Mouse (Mus musculus): ENCODE measurements at regions not wholly inside any gene's neighbourhood (a gene's known extent, or its start where the extent isn't known, plus 50 kb on each side); places are given as distances from the start of the nearest gene placed in this dataset.
A peak's percentile ranks its signal among the peaks of the same experiment; 100 is the strongest.

DNA sequence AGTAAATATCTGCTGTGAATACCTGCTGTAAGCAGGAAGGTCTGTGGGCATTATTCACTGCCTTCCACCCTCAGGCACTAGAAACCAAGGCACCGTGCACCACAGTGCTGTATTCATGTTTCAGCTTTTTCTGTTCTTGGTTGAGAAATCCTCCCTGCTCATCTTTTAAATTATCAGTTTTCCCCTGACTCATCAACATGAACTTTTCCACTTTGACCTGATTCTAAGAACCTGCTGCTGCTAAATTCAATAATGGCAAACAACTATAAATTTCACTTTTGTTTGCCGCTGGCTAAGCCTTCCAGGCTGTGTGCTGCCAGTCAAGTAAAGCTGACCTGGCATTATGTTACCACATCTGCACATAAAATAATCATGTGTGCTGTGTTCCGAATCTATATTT lies 126.1 kb upstream of the Gpc5 start:
- intact Hi-C loops (cut with DNase I) = no loop called here
- DNase-seq = no peak

DNA sequence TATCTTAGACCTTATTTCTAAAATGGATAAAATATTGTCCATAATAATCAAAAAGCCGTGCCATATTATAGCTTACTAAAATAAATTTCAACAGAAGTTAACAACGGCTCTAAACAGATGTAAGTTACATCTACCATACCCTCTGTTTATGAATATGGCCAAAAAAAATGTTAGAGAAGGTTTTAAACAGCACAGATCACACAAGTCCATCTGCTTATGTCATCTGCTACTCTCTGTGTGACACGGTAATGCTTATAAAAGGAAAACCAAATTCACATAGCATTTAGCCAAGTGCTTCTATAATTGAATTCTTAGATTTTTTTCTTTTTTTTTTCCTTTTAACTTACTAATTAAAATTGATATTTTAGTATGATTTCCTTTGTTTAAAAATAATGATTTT lies 123.0 kb upstream of the Gpc5 start:
- no peak for DNase-seq
- intact Hi-C loops (cut with DNase I) = no loop called here

DNA sequence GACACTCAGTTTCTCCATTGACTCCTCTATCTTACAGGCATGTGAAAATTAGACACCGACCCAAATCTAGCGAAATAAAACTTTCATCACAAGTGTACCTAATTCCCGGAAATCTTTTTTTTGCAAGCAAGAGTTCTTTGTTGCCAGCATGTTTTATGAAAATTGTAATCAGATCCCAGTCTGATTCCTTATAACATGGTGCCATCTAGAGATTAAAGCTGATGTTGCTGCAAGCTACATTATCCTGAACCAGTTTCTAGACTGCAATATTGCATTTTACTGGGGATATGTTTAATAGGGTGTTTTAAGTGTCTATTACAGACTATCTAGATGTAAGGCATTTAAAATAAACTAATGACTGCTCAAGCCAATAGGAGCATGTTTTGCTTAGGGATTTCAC lies 110.9 kb upstream of the Gpc5 start:
- intact Hi-C loops (cut with DNase I) = no loop called here
- no peak for DNase-seq

DNA sequence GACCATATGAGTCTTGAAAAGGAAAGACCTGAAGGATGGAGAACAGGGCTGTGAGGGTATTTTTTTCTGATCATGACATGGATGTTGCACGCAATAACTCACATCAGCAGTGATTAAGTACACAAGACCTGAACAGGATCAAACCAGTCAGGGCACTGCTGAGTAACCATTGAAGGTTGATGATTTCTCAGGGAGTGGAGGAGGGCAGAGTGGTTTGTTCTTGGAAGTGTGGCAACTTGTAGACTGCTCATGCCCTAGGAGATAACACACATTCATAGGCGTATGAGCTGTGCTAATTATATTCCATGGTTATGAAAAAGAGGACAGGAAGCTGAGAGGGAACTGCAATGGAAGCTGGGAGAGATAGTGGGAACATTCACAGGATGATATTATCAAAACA lies 88.8 kb upstream of the Gpc5 start:
- no peak for DNase-seq
- intact Hi-C loops (cut with DNase I) = no loop called here

DNA sequence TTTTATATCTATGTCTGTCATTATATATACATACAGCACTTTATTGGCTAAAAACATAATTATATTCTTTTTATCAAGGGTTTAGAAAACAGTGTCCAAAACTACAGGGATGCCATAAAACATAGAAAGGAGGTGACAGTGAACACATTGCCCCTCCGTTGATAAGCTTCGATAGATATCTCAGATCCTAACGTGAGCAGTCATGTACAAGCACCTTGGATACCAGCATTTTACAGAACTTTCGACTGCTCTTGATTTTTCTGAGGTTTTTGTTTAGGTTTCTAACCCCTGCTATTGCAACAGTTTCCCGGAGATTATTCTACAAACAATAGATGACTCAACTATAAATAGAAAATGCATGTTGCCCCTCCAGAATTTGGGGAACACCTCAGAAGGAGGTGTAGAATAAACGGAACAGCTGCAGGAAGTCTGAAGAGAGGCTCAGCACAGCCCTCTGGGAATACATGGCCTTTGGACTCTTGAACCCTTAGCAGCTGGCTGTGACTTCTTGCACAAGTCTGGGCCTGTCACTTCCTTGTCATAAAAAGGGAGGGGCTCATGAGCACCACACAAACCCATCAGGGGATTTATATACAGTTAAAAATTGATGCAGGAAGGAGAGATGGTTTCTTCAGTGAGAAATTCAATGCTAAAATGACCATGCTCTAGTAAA lies 87.1 kb upstream of the Gpc5 start:
- no peak for DNase-seq
- intact Hi-C loops (cut with DNase I) = no loop called here

DNA sequence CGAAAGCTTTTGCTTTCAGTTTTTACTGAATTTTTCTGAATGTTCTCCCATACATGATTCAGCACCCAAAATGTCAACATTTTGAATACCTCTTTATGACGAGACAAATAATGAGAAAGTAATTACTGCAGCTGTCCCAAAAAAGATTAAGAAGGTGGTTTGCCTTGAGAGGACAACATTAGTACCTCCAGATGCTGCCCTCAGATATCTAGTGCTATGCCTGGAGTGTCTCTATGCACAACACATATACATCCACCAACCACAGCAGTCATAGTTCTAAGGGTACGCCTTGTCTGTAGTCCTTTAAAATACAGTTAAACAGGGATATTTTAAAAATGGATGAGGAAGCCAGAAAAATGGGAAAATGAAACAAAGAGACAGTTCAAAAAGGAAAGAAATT lies 81.1 kb upstream of the Gpc5 start:
- DNase-seq = no peak
- intact Hi-C loops (cut with DNase I) = no loop called here

DNA sequence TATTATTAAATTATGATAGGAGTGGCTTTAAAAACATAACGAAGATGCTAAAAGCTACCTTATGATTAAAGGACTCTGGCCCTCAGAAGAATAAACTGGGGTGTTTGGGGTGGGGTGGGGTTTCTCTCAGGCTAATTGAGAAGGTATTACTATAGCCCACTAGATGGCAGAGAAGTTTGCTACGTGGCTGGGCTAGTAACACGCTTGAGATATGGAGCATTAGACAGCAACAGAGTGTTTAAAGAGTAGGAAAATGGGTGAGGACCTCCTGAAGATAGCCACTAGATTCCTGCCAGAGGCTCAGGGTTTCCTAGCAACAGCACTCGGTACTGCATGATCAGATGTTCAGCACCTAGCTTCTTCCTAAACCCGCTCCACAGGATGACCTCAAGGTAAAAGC lies 76.7 kb upstream of the Gpc5 start:
- intact Hi-C loops (cut with DNase I) = no loop called here
- DNase-seq = no peak

DNA sequence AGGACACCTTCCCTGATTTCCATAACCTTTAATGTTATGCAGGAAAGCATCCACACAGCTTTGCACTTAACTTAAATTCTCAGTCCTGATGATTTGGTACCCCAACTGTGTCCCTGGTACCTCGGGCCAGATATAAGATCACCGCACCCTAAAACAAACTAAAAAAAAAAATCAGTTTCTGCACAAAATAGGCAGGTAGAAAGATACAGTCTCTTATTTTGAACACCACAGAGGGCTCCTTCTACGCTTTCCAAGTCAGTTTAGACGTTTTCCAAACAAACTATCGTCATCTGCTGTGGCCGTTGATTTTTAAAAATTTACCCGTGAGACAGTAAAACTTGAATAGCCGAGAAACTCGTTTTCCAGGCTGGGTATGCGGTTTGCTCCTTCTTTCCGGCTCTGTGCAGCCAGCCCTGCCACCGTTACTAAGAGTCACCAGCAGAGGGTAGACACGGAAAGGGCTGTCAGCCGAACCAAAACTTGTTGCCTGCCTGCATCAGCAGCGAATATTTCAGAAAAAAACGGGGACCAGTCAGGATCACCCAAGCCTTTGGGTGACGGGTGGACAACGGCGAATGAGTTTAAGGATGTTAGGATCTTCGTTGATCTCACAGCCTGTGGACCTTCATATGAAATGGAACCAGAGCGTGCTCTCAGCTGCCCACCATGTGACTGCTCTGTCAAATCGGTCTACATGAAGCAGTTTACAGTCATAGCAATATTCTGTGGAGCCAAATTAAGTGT lies 74.4 kb upstream of the Gpc5 start:
- intact Hi-C loops (cut with DNase I) = no loop called here
- peak; percentile 56 for DNase-seq

DNA sequence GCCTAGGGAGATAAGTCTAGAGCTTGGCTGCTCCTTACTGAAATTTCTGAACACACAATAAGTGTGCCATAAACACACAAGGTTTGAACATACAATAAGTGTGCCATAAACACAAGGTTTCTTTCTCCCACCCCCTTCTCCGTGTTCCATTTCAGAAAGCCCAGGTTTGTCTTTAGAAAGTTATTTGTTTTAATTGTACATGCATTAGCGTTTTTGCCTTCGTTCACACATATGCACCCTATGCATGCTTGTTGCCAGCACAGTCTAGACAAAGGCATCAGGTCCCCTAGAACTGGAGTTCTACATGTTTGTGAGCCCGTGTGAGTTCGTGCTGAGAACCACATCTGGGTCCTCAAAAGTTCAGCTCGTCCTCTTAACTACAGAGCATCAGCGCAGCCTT lies 64.0 kb upstream of the Gpc5 start:
- DNase-seq = no peak
- intact Hi-C loops (cut with DNase I) = no loop called here

DNA sequence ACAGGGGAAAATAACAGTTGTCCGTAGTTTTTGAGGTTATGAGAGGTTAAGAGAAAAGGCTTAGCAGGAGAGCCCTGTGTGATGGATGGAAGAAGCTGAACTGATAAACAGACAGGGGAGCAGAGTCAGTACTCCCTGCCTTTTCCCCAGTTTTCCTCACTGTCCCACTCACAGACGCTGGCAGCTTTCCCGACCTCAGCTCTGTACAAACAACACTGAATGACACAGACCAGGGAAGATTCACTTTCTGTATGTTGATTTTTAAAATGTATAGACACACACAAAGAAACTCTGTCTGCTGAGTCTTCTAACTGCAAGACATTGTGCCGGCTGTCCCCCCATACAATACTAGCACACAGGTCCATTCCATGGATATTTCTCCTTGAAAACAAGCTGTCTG lies 60.3 kb upstream of the Gpc5 start:
- no peak for DNase-seq
- intact Hi-C loops (cut with DNase I) = no loop called here

DNA sequence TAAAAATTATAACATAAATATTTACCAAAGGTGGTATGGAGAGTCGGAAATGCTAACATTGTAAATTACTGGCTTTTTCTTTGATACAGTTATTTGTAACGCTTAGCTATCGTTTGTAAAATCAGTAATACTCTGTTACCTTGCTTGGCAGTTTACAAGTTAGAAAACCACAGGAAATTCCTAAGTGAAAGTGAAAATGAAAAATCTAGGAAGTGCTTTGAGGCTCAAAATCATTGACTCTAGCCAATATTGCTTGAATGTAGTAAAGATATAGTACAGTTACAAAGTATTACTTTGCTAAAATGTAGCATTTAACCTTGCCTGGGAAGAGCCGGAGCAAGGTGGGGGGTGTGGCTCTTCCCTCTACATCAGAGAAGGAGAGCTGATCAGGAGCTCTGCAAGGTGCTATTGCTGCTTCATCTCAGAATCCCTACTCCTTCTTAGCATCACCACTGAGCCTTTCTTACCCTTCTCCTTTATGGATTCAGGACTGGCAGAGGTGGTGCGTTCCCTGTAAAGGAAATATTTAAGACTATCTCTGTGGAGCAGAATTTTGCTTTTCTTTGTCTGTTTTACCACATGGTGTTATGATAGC lies 58.5 kb upstream of the Gpc5 start:
- no peak for DNase-seq
- intact Hi-C loops (cut with DNase I) = no loop called here

DNA sequence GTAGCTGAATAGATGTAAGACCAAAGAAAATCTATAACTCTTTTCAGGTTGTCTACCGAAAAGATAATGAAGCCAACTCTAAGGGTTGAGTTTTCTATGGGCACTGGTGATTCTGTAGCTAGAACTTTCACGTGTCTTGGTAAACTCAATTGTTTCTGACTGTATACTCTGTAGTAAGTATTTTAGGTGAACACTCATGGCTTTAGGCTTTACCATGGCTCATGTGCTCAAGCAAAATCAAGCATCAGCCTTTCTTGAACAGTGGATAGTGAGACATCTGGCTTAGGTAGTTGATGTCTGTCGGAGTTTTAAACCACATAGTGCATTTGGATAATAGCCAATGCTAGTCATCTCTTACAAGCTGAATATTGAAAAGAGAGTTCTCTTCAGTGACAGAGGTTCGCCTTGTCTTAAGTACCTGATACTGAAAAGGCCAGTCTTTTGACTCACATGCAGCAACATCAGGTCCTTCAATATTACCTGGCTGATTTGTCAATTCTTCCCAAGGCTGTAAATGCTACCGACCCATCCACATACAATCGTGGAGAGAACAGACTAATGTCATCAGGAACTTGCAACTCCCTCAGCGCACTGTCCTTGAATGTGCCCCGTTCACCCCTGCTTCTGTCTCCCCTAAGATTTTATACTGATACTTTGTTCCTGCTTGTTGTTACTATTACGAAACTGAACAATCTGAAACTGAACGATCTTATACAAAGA lies 57.1 kb upstream of the Gpc5 start:
- intact Hi-C loops (cut with DNase I) = no loop called here
- no peak for DNase-seq

DNA sequence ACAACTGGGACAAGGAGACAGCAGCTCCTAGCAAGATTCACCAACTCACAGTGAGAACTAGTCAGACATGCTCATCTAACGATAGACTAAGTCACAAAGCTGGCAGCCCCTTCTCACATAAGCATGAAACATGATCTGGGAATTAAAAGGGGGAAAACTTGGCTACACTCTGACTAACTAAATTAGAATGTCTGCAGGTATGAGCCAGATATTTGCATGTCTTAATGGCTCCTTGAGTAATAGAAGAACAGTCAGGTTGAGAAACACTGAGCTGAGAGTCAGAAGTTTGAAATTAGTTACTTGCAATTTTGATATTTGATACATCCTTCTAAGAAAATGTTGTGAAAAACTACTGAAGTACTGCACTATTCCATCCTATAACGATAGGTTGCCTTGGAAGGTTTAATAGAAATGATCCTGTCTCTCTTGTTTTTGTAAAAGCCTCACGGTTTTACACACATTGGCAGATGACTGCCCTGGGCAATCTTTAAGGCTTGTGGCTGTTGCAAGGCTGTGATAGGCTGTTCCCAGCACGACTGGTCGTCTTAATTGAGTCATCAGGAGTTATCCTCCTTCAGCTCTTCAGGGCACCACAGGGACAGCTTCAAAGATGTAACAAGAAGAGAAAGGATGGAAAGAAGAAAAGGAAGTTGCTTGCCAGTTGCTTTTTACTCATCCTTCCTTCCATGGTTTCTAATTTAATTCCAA lies 54.8 kb upstream of the Gpc5 start:
- no peak for DNase-seq
- intact Hi-C loops (cut with DNase I) = no loop called here

DNA sequence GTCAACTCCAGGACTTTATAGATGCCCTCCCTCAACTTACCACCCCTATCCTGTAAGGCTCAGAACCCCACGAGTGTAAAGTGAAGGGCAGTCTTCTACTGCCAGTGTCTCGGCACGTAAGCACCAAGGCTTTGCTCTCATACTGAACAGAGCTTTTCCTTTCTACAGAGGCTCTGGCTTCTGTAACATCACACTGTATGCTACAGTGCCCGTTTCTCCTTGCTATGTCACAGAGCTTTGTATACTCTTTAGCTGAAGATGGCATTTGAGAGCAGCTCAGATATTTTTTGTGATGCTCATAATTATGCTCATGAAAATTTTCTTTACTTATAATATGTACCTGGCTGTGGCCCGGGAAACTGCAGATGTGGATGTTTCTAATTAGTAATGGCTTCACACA lies 53.2 kb upstream of the Gpc5 start:
- no peak for DNase-seq
- intact Hi-C loops (cut with DNase I) = no loop called here

DNA sequence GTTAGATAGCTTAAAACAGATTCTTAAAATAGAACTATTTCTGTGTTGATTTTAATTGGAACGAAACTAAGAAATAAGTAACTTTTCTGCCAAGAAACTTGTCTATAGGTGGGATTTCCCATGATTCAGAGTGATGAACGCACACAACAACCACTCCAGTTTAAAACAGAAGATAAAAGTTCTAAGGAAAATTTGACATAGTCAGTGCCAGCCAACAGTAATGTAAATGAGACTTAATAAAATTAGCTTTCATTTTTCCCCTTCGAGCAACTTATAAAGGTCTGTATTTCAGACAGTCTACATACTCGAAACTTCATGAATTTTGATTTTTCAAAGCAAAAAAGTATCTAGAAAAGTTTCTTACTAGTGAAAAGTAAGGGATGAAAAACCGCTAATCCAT lies 52.5 kb upstream of the Gpc5 start:
- DNase-seq = no peak
- intact Hi-C loops (cut with DNase I) = no loop called here

DNA sequence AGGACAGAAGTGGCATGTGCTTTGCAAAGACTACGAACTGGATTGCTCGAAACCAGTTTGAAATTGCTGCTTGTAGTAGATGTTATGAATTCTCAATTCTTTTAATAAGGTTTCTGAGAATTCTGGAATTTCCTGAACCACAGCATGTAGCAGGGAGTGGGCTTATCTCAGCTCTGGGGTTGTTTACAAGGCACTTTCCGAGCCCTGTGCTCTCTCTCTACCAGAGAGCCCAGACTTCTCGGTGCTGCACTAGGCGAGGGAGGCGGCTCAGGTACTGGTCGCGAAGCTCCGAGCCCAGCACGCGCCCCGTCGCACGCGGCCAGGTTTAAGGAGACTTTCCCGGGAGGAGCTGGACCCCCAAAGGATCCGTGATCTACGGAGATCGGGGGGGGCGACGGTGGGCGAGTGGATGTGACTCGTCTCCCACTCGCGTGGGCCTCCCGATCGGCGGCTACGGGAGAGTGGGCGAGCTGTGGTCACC lies 51.9 kb upstream of the Gpc5 start:
- no peak for DNase-seq
- intact Hi-C loops (cut with DNase I) = no loop called here

DNA sequence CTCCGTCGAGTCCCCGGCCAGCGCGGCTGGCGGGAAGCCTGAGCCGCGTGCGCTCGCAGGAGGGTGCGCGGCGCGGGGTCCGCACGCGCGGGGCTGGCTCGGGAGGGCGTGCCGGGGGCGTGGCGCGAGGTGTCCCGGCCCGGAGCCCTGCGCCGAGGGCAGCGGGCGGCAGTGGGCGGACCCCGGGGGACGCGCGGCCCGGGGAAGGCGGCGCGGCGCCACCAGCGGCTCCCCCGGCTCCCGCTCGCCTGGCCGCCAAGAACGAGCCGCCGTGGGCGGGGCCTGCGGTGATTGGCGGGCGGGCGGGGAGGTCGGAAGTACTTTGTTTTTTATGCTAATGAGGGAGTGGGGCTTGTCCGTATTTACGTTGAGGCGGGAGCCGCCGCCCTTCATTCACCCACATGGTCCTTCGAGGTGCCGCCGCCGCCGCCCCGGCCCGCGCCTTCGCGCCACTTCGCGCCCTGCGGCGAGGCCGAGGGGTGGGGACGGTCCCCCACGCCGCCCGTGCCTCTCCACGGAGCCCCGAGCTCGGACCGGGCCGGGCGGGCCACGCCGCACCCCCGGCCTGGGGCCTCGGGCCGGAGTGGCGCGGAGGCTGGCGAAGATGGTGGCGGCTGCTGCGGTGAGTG lies 51.3 kb upstream of the Gpc5 start:
- intact Hi-C loops (cut with DNase I) = no loop called here
- DNase-seq = peak; percentile 89

DNA sequence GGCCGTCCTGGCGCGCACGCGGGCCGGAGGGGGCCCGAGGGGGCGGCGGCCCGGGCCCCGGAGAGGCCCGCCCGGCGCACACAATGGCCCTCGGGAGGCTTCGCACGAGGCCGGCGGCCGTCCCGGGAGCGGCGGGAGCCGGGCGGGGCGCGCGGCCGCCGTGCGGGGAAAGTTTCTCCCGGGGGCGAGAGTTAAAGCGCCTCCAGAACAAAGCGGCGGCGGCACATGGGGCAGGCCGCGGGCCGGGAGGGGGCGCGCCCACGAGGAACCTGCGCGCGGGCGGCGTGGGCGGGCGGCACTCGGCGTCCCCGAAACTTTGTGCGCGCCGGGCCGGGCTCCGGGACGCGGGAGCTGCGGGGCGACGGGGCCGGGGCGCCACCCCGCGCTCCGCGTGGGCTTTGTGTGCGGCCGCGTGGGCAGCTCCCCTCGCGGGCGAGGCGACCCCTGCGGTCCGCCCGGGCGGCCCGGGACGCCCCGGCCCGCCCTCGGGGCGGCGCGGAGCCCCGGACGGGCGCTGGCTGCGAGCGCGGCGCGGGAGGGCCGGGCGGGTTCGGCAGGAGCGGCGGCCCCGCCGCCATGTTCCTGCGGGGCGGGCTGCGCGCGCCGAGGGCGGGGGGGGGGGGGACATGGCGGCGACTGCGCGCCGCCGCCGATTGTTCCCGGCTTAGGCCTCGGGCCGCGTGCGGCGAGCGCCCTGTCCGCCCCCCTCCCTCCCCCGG lies 50.5 kb upstream of the Gpc5 start:
- intact Hi-C loops (cut with DNase I) = no loop called here
- peak; percentile 27 for DNase-seq

DNA sequence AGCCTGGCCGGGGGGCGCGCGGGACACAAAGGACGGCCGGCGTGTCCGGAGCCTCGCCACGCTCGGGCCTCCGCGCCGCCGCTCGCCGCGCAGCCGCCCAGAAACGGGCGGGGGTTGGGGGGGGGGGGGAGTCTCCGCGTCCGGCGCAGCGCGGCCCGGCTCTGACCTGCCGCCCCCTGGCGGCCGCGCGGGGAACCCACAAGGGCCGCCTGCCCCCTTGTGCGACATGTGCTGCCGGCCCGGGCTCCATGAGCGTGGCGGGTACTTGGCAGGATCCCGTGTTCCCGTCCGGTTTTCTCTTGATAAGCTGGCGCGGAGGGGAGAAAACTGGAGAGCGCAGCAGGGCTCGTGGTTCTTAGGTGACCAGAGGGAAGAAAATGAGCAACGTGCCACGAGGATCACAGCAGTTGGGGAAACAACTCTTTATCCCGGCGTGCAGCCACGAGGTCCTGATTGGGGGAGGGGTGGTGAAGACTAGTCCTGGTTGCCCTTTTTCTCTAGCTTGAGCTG lies 49.9 kb upstream of the Gpc5 start:
- DNase-seq = peak; percentile 90
- intact Hi-C loops (cut with DNase I) = no loop called here

All from left cerebral cortex, postnatal 4 days (tissue).